Mouse (Mus musculus) intestine, embryonic 16.5 days (tissue): ENCODE data around the gene Glo1. TPM values are rescaled to one million over a fixed set of nuclear protein-coding genes. Genes with fewer than 3 reads are reported as not detected.

ENCODE experiments used
- ATAC-seq: fragments of 200-750 bp; cut with Nextera tagmentation; 2 replicates; pipeline ENCODE4 v1.8.0; 2017; ENCODE audit warnings: moderate TSS enrichment, moderate library complexity
- H3K27ac ChIP-seq: fragments of 300-500 bp; sonication (generic); 2 replicates; pipeline ENCODE4 v1.5.1; 2014; ENCODE audit warnings: mild to moderate bottlenecking, low read length
- H3K27me3 ChIP-seq: fragments of 300-500 bp; sonication (generic); replicated peaks from 2 replicates; pipeline ENCODE4 v1.6.1; 2014; ENCODE audit warnings: low read length, control low read depth, mixed read lengths; ENCODE audit not compliant: control insufficient read depth, insufficient read depth
- H3K36me3 ChIP-seq: fragments of 300-500 bp; sonication (generic); 2 replicates; pipeline ENCODE4 v1.6.1; 2014; ENCODE audit warnings: low read length, control low read depth; ENCODE audit not compliant: control insufficient read depth, insufficient read depth
- H3K4me1 ChIP-seq: fragments of 300-500 bp; sonication (generic); 2 replicates; pipeline ENCODE4 v1.6.1; 2014; ENCODE audit warnings: low read length, control low read depth, mixed read lengths; ENCODE audit not compliant: control insufficient read depth, insufficient read depth
- H3K4me2 ChIP-seq: fragments of 300-500 bp; sonication (generic); 2 replicates; pipeline ENCODE4 v1.6.1; 2014; ENCODE audit warnings: low read depth, low read length, control low read depth
- H3K4me3 ChIP-seq: fragments of 300-500 bp; sonication (generic); 2 replicates; pipeline ENCODE4 v1.5.1; 2014; ENCODE audit warnings: mild to moderate bottlenecking, low read length
- H3K9ac ChIP-seq: fragments of 300-500 bp; sonication (generic); 2 replicates; pipeline ENCODE4 v1.6.1; 2014; ENCODE audit warnings: low read depth, low read length
- H3K9me3 ChIP-seq: fragments of 300-500 bp; sonication (generic); 2 replicates; pipeline ENCODE4 v1.6.1; 2016; ENCODE audit warnings: low read length, control low read depth; ENCODE audit not compliant: control insufficient read depth
- WGBS: fragments of 180-500 bp; shearing (Covaris S2); extraction: QIAGEN DNeasy Blood & Tissue Kit; methylation state at CpG from one replicate; pipeline ENCODE4 v1.1.7; 2014; 5-methylcytosine and 5-hydroxymethylcytosine counted together
- polyA plus RNA-seq: library from polyadenylated mRNA; unstranded; fragments of >200 nt; fragmentation: Nextera tagmentation; extraction: Ambion mirVana; gene quantifications from 2 replicates; pipeline ENCODE4 v1.2.1, GENCODE M21; 2015

Glo1 gene
- polyA plus RNA-seq, 1 experiment from 2014 or later = 240 TPM

- Histone ChIP-seq H3K27me3 (no peaks in the 10 kb centered on the region), H3K27ac (no peak overlapping the region), H3K9ac (no peak overlapping the region), H3K4me3 (no peak overlapping the region), H3K9me3 (no peaks in the 10 kb centered on the region), H3K36me3 (no peaks in the 10 kb centered on the region), H3K4me1 (no peaks in the 10 kb centered on the region), H3K4me2 (no peak overlapping the region)
- WGBS = 54% methylated on average over 6 of the region's 6 CpGs
- peak; percentile 79 for ATAC-seq
Observed at GRCm38 (mm10) chr17:30563484-30564075, 63.1 kb downstream of the Glo1 start.

GRCm38 (mm10) chr17:30562770-30563169 is 63.9 kb downstream of the Glo1 start:
- no peak overlapping the region for H3K4me2 ChIP-seq
- H3K9ac ChIP-seq = no peak overlapping the region
- no peaks in the 10 kb centered on the region for H3K9me3 ChIP-seq
- no peak overlapping the region for H3K27ac ChIP-seq
- no peaks in the 10 kb centered on the region for H3K36me3 ChIP-seq
- no peak for ATAC-seq
- 75% methylated on average over 2 of the region's 2 CpGs for WGBS
- H3K27me3 ChIP-seq = no peaks in the 10 kb centered on the region
- no peak overlapping the region for H3K4me3 ChIP-seq
- no peaks in the 10 kb centered on the region for H3K4me1 ChIP-seq

- WGBS = 49% methylated on average over 3 of the region's 3 CpGs
- no peak for ATAC-seq
- no peaks in the 10 kb centered on the region for H3K36me3 ChIP-seq
- no peak overlapping the region for H3K27ac ChIP-seq
- no peak overlapping the region for H3K9ac ChIP-seq
- no peak overlapping the region for H3K4me3 ChIP-seq
- H3K4me1 ChIP-seq = no peaks in the 10 kb centered on the region
- H3K27me3 ChIP-seq = no peaks in the 10 kb centered on the region
- no peaks in the 10 kb centered on the region for H3K9me3 ChIP-seq
- no peak overlapping the region for H3K4me2 ChIP-seq
Observed at GRCm38 (mm10) chr17:30559536-30559935, 67.1 kb downstream of the Glo1 start.

GRCm38 (mm10) chr17:30558623-30559022 is 68.0 kb downstream of the Glo1 start:
- no peak overlapping the region for H3K4me2 ChIP-seq
- H3K9me3 ChIP-seq = no peaks in the 10 kb centered on the region
- ATAC-seq = no peak
- no peak overlapping the region for H3K27ac ChIP-seq
- no peak overlapping the region for H3K4me3 ChIP-seq
- WGBS = 82% methylated on average over 2 of the region's 2 CpGs
- H3K9ac ChIP-seq = no peak overlapping the region
- no peaks in the 10 kb centered on the region for H3K27me3 ChIP-seq
- H3K36me3 ChIP-seq = no peaks in the 10 kb centered on the region
- no peaks in the 10 kb centered on the region for H3K4me1 ChIP-seq

GRCm38 (mm10) chr17:30556512-30556911 is 70.2 kb downstream of the Glo1 start:
- no peak overlapping the region for H3K4me2 ChIP-seq
- ATAC-seq = no peak
- H3K9ac ChIP-seq = no peak overlapping the region

GRCm38 (mm10) chr17:30553027-30553937 is 73.4 kb downstream of the Glo1 start:
- 85% methylated on average over 4 of the region's 4 CpGs for WGBS
- H3K4me3 ChIP-seq = no peak overlapping the region
- no peaks in the 10 kb centered on the region for H3K27me3 ChIP-seq

More at GRCm38 (mm10) chr17:30556512-30556911, 70.2 kb downstream of the Glo1 start:
- Histone ChIP-seq H3K27ac (no peak overlapping the region), H3K27me3 (no peaks in the 10 kb centered on the region), H3K4me3 (no peak overlapping the region), H3K36me3 (no peaks in the 10 kb centered on the region), H3K4me1 (no peaks in the 10 kb centered on the region), H3K9me3 (no peaks in the 10 kb centered on the region)
- 85% methylated on average over 3 of the region's 3 CpGs for WGBS

GRCm38 (mm10) chr17:30550774-30551107 is 75.9 kb downstream of the Glo1 start:
- Histone ChIP-seq H3K36me3 (no peaks in the 10 kb centered on the region), H3K9ac (no peak overlapping the region), H3K27ac (no peak overlapping the region), H3K4me1 (peaks cover 6% of the 10 kb centered on the region; the same call in 1 of the 2 replicates), H3K27me3 (no peaks in the 10 kb centered on the region), H3K9me3 (no peaks in the 10 kb centered on the region), H3K4me2 (no peak overlapping the region), H3K4me3 (no peak overlapping the region)
- ATAC-seq = no peak
- 20% methylated on average over 1 of the region's 1 CpGs for WGBS

More at GRCm38 (mm10) chr17:30553027-30553937, 73.4 kb downstream of the Glo1 start:
- no peak overlapping the region for H3K9ac ChIP-seq
- no peaks in the 10 kb centered on the region for H3K9me3 ChIP-seq
- no peak overlapping the region for H3K4me2 ChIP-seq
- no peaks in the 10 kb centered on the region for H3K36me3 ChIP-seq
- peaks cover 6% of the 10 kb centered on the region; the same call in 1 of the 2 replicates for H3K4me1 ChIP-seq
- ATAC-seq = no peak
- no peak overlapping the region for H3K27ac ChIP-seq

- H3K4me3 ChIP-seq = no peak overlapping the region
- no peaks in the 10 kb centered on the region for H3K36me3 ChIP-seq
- ATAC-seq = no peak
- WGBS = 56% methylated on average over 9 of the region's 9 CpGs
- H3K4me2 ChIP-seq = no peak overlapping the region
- peak overlapping the region; percentile 27; the same call in 1 of the 2 replicates for H3K27ac ChIP-seq
- no peaks in the 10 kb centered on the region for H3K9me3 ChIP-seq
- peaks cover 6% of the 10 kb centered on the region; the same call in 1 of the 2 replicates for H3K4me1 ChIP-seq
- no peaks in the 10 kb centered on the region for H3K27me3 ChIP-seq
- H3K9ac ChIP-seq = no peak overlapping the region
Observed at GRCm38 (mm10) chr17:30549899-30550773, 76.5 kb downstream of the Glo1 start.

- peaks cover 7% of the 10 kb centered on the region; the same call in 1 of the 2 replicates for H3K4me1 ChIP-seq
- no peaks in the 10 kb centered on the region for H3K27me3 ChIP-seq
- no peak for ATAC-seq
- H3K9ac ChIP-seq = no peak overlapping the region
- no peak overlapping the region for H3K4me2 ChIP-seq
- no peak overlapping the region for H3K27ac ChIP-seq
- H3K9me3 ChIP-seq = no peaks in the 10 kb centered on the region
- 30% methylated on average over 8 of the region's 8 CpGs for WGBS
- no peaks in the 10 kb centered on the region for H3K36me3 ChIP-seq
- H3K4me3 ChIP-seq = no peak overlapping the region
Observed at GRCm38 (mm10) chr17:30539098-30539497, 87.6 kb downstream of the Glo1 start.
